Mouse (Mus musculus) embryo, embryonic 9.5 days (tissue): ENCODE data around the gene Fam207a.
A peak's percentile ranks its signal among the peaks of the same experiment; 100 is the strongest.

Source experiments
- DNase-seq: peaks from one replicate; pipeline ENCODE4 v3.0.0-alpha.2; 2017; ENCODE audit errors: extremely low spot score

The Fam207a gene

DNA sequence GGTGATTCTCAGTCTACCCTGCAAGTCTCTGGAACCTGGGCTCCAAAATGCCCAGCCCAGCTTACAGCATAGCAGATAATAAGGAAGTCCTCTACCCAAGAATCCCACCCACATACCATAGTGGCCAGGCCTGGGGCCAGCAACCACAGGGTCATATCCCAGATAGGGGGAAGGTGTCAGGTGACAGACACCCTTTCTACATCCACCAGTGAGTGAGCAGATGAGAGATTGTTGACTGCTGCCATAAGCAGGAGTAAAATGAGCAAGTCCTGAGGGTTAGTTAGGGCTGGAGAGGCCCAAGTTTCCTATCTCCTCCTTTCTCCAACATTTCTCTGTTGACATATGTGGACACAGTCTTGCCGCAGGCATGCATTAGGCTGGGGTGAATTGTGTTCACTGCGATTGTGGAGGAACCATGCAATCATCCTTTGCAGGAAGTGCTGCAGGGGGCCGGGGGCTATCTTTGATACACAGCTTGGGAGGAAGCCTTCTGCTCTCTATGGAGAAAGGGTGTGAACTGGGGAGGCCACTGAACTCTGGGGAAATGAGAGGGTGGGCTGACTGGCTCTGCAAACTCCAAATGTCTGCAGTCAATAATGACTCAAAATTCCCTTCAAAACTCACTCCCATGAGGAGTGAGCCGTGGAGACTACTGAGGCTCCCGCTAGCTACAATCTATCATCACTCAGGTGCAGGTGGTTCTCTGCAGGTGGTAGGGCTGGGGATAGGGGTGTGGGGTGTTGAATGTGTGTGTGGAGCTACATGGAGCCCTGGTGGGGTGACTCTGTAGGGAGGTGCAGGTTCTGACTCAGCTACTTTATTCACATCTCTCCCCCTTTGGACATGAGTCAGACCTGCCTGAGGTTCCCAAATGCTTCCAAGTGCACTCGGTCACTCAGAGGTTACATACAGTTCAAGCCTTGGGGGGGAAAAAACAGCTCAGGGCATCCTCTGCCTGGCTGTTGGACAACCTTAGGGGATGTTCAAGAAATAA, 15.7 kb upstream of the Fam207a start:
- DNase-seq, result no peak

DNA sequence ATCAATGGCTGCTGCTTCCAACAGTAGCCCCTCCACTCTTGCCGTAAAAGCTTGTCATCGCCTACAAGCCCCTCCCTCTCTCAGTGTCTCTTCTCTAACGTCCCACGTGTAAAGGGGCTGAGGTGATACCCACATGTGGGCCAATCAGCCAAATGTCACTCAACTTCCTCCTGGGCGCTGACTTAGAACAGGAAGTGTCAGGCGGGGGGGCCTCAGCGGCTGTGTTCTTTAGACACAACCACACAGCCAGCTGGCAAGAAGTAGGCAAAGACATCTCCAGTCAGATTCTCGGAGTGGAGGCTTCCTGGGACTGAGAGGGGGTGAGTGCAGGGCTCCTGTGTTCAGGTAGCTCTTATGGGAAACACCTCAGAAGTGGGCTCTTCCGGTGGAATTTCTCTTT, 14.6 kb upstream of the Fam207a start, which contains the start of gene Itgb2:
TSS of gene Itgb2 (plus strand) at position 113 of the 400 bp plus-strand sequence.
- no peak for DNase-seq

DNA sequence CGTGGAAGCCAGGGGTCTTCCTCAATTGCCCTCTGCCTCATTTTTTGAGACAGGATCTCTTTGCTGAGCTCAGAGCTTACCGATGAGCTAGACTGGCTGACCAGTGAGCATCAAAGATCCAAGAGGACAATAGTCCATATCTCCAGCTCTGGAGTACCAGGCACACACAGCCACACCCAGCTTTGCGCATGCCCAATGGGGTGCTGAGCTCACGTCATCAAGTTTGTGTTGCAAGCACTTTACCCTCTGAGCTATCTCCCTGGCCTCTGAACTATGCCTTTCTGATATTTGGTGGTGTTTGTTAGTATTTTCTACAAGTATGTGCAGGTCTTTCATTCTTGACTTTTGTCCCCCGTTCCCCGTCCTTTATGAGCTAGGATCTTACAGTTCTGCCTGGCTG, 13.0 kb upstream of the Fam207a start:
- no peak for DNase-seq

DNA sequence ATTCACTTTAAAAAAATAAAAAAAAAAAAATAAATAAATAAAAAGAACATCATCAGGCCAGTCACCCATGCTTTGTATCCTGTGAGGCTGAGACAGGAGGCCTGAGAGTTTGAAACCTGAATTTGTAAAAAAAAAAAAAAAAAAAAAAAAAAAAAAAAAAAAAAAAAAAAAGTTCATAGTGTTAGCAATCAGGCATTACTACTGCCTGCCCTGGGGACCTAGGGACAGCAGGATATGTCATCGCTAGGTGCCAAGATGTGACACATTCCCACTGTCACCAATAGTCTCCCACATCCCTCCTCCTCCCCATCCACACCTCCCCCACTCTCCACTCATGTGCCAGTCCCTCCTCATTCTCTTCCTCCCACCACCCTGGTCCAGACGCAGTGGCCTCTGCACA, 10.9 kb upstream of the Fam207a start:
- DNase-seq, result no peak

DNA sequence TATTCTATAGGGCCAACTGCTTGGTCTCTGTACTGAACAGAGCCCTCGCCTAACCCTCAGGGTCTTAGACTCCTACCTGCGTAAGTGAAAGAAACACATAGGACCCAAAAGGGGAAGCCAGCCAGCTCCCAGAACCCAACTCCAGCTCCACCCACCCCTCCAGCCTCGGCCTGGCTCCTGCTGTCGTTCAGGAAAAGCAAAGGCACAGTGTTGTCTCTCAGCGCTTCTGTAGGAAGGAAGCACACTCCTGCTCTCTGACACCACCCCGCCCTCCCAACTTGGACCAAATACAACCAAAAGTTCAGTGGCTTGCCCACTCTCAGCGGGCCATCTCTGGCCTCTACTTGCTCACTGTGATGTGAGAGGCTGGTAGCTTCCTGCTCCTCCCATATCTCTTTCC, 7.7 kb upstream of the Fam207a start:
- no peak for DNase-seq

DNA sequence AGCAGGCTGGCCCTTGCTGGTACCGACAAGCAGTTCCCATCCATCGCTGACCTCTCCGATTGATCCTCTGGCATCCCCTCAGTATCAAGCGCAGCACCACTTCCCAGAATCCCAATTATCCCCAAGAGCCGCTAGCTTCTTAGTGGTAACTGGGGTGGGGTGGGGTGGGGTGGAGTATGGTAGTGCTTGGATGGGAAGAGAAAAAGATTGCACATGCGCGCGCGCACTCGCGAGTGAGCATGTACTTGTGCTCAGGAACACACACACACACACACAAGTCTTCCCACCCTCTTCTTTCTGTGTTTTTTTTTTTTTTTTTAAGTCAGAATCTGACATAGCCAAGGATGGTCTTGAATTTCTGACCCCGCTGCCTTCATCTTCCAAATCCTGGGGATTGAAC, 7.2 kb upstream of the Fam207a start:
- DNase-seq, result no peak

DNA sequence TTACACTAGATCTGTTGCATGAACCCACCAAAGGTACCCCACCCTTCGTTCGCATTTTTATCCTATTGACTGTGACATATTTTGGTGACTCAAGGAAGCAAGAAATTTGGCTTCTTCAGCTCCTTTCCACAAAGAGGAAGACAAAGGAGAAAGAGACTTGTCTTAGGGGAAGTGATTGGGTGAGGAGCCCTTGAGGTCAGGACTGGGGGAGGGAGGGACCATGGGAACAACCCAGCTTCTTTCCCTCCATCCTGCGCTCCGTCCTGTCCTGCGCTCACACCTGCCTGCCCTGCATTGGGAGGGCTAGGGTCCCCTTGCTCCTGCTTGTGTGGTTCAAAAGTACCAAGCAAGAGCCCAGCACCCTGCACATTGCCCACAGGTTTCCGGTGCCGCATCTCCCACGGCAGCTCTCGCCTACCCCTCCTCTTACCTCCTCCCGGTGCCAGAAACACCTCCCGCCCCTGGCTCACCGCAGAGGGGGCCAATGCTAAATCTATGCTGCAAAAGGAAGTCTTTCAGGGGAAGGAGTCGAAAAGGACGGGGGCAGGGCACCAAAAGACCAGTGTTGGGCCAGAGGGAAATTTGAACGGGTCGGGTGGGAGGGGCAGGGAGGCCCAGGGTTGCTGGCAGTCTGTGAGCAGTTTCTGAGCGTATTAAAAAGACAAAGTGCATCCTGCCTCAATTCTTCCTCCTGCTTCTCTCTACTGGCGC, 6.6 kb upstream of the Fam207a start:
- DNase-seq, result no peak

DNA sequence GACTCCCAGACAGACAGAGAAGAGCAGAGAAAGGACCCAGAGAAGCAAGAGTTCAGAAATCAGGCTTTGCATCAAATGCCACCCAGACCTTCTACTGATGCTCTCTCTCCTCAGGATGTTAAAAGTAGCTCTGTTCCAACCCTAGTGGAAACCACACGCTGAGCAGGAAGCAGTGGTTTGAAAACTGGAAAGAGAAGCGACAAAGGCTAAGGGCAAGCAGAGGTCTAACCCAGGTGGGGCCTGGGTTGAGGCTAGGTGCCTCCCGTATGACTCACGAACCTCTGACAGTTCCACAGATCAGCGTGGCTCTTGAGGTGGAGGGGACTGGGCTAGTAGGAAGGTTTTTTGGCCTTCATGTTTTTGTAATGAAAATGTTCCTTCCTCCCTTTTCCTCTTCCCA, 4.9 kb upstream of the Fam207a start:
- no peak for DNase-seq

DNA sequence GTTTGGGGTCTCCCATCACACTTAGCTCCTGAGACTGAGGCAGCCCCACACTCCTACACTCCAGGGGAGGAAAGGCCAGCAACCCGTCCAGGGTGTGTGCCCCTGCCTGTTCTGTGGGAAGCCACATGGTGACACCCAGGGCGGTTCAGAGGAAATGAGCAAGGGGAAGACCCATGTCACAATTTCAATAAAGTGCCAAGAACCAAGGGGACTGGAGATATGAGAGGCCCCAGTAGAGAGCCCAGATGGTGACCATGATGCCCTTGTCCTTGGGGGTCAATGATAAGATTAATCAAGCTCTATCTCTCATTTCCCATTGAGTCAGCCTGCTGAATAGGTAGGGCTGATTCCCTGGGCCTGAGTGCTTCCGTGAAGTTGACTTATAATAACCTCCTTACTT, 3.6 kb upstream of the Fam207a start:
- DNase-seq, result no peak

DNA sequence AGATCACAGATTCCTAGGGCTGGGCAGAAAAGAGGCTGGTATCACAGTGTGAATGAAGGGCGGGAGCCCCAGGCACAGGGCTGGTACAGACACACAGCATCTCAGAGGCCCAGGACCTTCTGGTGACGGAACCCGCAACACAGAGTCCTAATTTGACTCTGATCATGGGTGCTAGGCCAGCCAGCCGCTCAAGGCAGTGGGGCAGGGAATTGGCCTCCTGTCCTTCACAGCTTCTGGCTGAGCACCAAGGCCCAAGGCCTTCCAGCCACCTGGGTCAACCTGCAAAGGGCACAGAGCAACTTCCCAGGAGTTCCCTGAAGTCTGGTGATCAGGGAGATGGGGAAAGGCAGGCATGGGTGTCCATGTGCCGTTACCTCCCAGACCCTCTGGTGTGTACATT, 2.2 kb upstream of the Fam207a start:
- no peak for DNase-seq

DNA sequence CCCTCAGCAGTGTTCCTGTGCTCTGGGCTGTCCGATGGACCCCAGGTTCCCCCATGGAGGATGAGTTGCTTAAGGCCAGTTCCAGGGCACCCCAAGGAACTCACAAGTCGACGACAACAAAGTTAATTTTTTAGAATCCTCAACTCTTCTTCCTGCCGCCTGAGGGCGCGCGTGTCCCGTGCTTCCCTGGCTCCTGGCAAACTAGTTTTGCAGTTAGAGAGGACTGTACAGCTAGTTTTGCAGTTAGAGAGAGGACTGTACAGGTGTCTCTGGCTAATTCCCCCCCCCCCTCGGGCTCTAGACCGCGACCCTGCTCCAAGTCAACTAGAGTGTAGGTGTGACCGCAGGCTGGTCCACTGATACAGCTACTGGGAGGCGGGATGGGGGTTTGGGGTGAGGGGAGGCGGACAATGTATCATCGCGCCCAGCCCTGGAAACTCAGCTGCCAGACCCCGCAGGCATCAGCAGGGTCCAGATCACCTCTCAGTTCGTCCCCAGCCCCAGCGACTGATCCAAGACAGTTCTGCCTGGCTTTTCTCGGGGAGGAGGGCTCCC, 1.6 kb upstream of the Fam207a start:
- DNase-seq, result peak; percentile 72

DNA sequence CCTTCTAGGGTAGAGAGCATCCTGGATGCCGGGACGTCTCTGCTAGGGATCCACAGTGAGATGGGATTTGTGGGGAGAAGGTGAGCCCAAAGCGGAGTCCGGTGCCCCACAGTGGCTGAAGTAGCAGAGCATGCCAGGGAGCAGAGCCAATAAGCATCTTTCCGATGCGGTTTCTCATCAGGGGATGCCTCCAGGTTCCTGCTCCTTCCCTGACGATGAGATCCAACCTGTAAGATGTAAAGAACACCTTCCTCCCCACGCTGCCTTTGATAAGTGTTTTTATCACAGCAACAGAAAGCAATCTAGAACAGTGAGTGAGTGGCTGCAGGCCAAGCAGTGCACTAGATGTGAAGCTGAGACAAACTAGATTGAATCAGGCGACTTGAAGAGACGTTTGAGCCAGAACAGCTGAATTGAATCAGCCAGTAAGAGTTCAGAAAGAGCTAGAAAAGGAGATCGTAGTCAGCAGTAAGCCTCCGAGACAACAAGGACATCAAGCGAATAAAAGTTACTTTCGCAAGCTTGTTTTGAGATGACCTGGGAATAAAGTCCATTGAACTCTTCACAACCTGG, 880 bp upstream of the Fam207a start:
- DNase-seq, result peak; percentile 26

DNA sequence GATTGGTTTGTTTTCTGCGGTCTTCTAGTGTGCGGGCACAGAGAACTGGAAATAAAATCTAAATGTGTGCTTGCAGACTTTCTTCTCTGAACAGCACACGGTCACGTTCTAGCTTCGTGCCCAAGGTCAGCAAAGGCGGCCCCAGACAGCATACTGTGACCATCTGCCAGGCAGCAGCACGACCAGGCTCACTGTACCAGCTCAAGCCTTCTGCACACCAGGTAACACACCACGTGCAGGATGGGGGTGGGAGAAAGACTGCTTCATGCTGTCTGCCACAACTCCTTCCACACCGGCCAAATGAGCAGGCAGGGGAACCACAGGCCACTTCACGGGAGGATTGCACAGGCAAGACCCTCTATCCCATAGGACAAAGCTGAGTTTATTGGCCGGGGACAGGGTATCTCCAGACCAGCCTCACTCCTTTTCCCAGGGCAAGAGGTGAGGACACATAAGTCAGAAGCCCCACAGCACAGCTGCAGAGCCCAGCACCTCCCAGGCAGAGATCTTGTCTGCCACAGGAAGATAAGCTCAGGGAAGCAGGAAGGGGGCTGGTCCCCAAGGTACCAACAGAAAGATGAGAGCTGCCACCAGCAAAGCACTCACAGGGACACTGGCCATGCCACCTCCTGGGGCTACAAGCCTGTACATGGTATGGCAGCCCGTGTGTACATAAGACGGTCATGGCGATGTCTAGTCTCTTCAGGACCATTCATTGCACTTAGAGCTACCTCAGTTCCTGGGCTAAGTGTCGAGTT, 5.2 kb downstream of the Fam207a start:
- DNase-seq, result no peak

DNA sequence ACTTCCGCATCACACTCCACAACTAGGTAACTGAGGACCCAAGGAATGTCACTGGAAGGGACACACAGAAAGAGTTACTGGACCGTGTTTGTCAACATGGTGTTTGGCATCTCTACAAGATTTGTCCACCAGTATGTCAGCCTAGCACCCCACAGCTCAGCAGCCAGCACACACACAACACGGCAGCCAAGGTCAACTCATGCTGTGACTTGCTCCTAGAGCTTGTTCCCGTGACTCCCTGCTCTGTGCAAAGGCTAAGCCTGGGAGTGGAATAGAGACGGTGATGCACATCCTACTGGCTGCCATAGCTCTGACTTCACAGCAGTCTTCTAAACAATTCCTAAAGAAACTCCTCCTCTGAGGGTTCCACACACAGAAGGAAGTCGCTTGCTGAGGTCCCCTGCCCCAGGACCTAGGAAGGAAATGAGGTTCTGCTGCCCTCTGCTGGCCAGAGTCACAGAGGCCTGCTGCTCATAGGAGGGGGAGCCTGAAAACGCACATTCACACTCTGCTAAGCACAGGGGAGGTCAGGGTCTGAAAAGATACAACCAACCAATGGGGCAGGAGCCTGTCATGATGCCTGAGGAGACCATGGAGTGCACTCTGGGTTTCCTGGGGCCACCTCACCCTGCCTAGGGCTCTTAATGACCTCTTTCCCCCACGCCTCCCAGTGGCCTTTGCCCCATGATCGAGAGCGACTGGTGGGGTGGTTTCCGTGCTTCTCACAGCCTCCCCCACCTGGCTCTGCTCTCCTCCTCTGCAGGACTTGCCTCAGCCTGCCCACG, 6.0 kb downstream of the Fam207a start:
- peak; percentile 86 for DNase-seq

DNA sequence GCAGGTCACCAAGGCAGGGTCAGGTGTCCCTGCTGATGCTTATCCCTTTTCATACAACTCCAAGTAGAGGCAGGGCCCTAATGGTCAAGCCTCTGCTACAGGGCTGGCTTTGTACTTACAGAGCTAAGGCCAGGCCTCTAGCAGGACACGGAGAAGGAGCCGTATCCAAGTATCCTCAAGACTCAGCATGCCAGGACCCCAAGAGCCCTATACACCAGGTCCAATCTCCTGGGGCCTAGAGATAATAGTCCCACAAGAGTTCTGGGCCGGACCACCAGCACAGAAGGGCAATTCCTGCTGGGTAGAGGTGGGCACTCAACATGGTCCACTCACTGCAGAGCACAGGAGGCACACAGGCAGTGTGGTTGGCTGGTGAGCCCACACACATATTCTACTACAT, 6.8 kb downstream of the Fam207a start:
- DNase-seq, result no peak

DNA sequence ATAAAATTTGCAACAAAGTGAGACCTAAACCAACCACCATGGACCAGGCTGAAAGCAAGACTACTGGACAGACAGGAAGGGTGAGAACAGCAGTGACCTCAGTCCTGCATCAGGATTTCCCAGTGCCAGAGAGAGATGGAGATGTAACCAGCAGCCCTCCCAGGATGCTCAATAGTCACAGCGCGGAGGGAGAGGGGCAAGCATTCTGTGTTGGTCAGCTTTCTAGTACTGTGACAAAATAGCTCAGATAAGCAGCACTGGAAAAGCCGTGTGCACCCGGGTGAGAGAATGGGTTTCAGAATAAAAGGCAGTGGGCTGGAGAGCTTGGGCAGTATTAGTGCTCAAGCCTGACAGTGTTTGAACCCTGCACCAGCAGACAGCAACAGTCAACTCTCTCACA, 7.8 kb downstream of the Fam207a start:
- DNase-seq, result no peak

DNA sequence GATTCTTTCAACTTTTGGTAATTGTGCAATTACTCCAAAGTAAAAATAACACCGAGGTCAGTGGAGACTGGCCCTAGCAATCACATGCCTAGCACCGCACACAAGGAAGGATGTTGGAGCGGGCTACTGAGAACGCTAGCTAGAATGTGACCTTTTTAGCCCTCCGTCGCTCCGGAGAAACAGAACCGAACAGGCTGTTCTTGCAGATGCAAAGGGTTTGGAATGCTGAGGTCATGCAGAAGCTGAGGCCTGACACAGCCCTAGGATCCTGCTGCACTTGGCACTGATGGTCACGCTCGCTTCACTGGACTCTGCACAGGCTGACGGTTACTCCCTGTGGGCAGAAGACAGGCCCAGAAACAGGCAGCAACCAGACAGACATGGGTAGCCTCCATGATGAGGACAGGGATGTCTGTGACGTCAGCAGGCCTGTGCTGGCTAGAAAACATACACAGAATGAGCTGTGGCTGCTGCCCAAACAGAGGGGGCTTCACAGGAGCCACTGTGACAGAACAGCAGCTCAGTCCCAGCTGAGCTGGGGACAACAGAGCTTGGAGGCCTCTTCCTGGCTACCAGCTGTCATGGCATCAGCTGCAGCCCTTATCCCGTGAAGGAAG, 8.5 kb downstream of the Fam207a start:
- no peak for DNase-seq

DNA sequence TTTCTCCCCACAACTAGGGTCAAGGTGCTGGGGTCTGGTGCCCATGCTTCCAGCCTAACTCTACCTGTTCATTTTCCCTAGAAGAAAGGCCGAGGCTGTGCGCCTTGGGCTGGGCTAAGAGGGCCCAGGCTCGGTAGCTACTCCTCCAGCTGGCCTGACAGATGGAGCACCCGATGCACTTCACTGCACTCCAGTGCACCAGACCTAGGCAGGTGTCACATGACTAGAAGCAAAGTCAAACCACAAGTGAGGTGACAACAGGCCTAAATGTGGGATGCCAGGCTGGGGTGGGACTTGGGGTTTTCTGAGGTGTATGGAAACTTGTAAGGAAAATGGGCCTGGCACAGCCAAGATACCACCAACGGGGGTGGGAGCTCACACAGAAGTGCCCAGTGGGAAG, 9.1 kb downstream of the Fam207a start:
- no peak for DNase-seq

DNA sequence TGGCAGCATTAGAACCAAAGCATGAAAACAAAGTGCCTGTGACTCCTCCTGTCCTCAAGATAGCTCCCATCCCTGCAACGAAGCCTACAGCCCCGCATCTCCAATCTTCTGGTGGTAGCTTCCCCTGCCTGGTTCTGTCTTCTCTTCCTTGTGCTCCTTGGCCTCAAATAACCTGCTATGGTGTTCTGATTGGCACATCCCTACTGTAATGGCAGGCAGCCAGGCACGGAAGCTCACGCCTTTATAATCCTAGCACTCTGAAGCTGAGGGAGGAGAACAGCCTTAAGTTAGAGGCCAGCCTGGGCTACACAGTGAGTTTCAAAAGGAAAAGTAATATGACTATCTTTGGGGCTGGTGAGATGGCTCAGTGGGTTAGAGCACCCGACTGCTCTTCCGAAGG, 11.4 kb downstream of the Fam207a start:
- no peak for DNase-seq
